In genomic region chr1:90921687-90922086, GRCm38 (mm10) we compare ENCODE assay signal across 29 mouse cellular contexts. TPM values are rescaled to one million over a fixed set of nuclear protein-coding genes. Genes with fewer than 3 reads are reported as not detected.
"Had no signal": no experiment of that assay in that cellular context is flagged by ENCODE, and none has a peak within 500 bp of the region (broad histone marks: within the 10 kb centered on the region; RNA-seq: fewer than 3 reads in every experiment).

No protein-coding gene starts in this region.

- H3K27me3 ChIP-seq: hindbrain, embryonic 15.5 days; limb, embryonic 15.5 days had no signal

- H3K36me3 ChIP-seq: hindbrain, embryonic 15.5 days; limb, embryonic 12.5 days; limb, embryonic 15.5 days; stomach, embryonic 15.5 days had no signal

- H3K4me1 ChIP-seq: hindbrain, embryonic 15.5 days; limb, embryonic 12.5 days; limb, embryonic 15.5 days; stomach, embryonic 15.5 days had no signal

- H3K9ac ChIP-seq: hindbrain, embryonic 15.5 days; limb, embryonic 12.5 days; limb, embryonic 15.5 days; liver, embryonic 14.5 days; liver, postnatal 0 days; lung, embryonic 14.5 days; stomach, embryonic 15.5 days had no signal

- H3K9me3 ChIP-seq: hindbrain, embryonic 15.5 days; limb, embryonic 15.5 days; stomach, embryonic 15.5 days had no signal

- H3K4me2 ChIP-seq: hindbrain, embryonic 15.5 days; limb, embryonic 12.5 days; limb, embryonic 15.5 days; liver, embryonic 11.5 days; lung, embryonic 14.5 days; midbrain, embryonic 11.5 days; stomach, embryonic 15.5 days had no signal

- H3K27ac ChIP-seq: hindbrain, embryonic 15.5 days; kidney, postnatal 0 days; limb, embryonic 12.5 days; limb, embryonic 15.5 days; liver, embryonic 14.5 days; stomach, embryonic 15.5 days had no signal

- DNase-seq: left cerebral cortex, postnatal 4 days; liver, postnatal 0 days; lung, embryonic 14.5 days; lung, postnatal 36 days; midbrain, embryonic 14.5 days; right cerebral cortex, postnatal 14 days; right cerebral cortex, postnatal 4 days; spleen, adult 18-20 months; thymus, adult 18-20 months; thymus, postnatal 36 days had no signal

- H3K4me3 ChIP-seq: hindbrain, embryonic 15.5 days; limb, embryonic 12.5 days; limb, embryonic 15.5 days; megakaryocyte, embryonic 14.5 days; stomach, embryonic 15.5 days had no signal

- ATAC-seq: liver, postnatal 0 days; lung, postnatal 0 days had no signal

RNA-seq across cellular contexts. Expression of gene Mlph, which starts 6.8 kb away (rescaled TPM):
- polyA plus RNA-seq: liver, embryonic 11.5 days; neural tube, embryonic 14.5 days had no signal

RNA-seq across cellular contexts. Expression of gene Prlh, which starts 31.2 kb away (rescaled TPM):
- total RNA-seq: layer of hippocampus, adult 18-20 months; layer of hippocampus, postnatal 14 days; left cerebral cortex, adult 8-10 months; left cerebral cortex, postnatal 14 days; left cerebral cortex, postnatal 4 days; midbrain, postnatal 0 days had no signal
- polyA plus RNA-seq: hindbrain, embryonic 15.5 days; kidney, postnatal 0 days; limb, embryonic 12.5 days; limb, embryonic 15.5 days; liver, embryonic 11.5 days; liver, embryonic 14.5 days; liver, postnatal 0 days; lung, embryonic 14.5 days; lung, postnatal 0 days; midbrain, embryonic 11.5 days; midbrain, embryonic 14.5 days; midbrain, postnatal 0 days; neural tube, embryonic 11.5 days; neural tube, embryonic 14.5 days; stomach, embryonic 15.5 days; testis, adult 2 months; urinary bladder, adult 2 months had no signal

RNA-seq across cellular contexts. Expression of gene Rab17, which starts 47.8 kb away (rescaled TPM):
- total RNA-seq: layer of hippocampus, adult 18-20 months; layer of hippocampus, postnatal 14 days; left cerebral cortex, postnatal 4 days; midbrain, postnatal 0 days had no signal
- polyA plus RNA-seq: midbrain, embryonic 11.5 days; midbrain, embryonic 14.5 days had no signal
